Mouse (Mus musculus): Measurements from ENCODE around the gene Rpl13a. TPM values are rescaled to one million over a fixed set of nuclear protein-coding genes. Genes with fewer than 3 reads are reported as not detected.

Gene Rpl13a
- polyA plus RNA-seq, 1 experiment from 2014 or later: 1,418 TPM

- peaks cover 5% of the 10 kb centered on the region for H3K36me3 ChIP-seq (replicated peaks; ENCODE audit: control insufficient read depth, insufficient read depth, low read depth, low read length)
- 39% methylated on average over 9 of the region's 9 CpGs for WGBS
- peak; percentile 85 for DNase-seq (ENCODE audit: low spot score)
Measured at GRCm38 (mm10) chr7:45078513-45078912, 50.0 kb downstream of the Rpl13a start.

GRCm38 (mm10) chr7:45077829-45078228 is 50.7 kb downstream of the Rpl13a start:
- no peak overlapping the region for H3K4me3 ChIP-seq (ENCODE audit: low read depth, low read length)
- peaks cover 2% of the 10 kb centered on the region for H3K36me3 ChIP-seq (replicated peaks; ENCODE audit: control insufficient read depth, insufficient read depth, low read depth, low read length)
- no peaks in the 10 kb centered on the region for H3K9me3 ChIP-seq (replicated peaks; ENCODE audit: control insufficient read depth, low read length)
- no peak overlapping the region for H3K4me2 ChIP-seq (ENCODE audit: low read depth, low read length)
- H3K4me1 ChIP-seq (ENCODE audit: control insufficient read depth, insufficient read depth, low read length): no peaks in the 10 kb centered on the region
- DNase-seq (ENCODE audit: low spot score) (no peak), ATAC-seq (replicated peaks; ENCODE audit: insufficient number of reproducible peaks, low FRiP score, low TSS enrichment, low read depth) (no peak)
- WGBS: 83% methylated on average over 2 of the region's 2 CpGs
- H3K9ac ChIP-seq (replicated peaks; ENCODE audit: low read length): no peak overlapping the region
- no peak overlapping the region for H3K27ac ChIP-seq (replicated peaks; ENCODE audit: low read depth, low read length)
- H3K27me3 ChIP-seq (ENCODE audit: control insufficient read depth, insufficient read depth, low read length): no peaks in the 10 kb centered on the region

More at GRCm38 (mm10) chr7:45078513-45078912, 50.0 kb downstream of the Rpl13a start:
- no peak overlapping the region for H3K4me3 ChIP-seq (ENCODE audit: low read depth, low read length)
- H3K9me3 ChIP-seq (replicated peaks; ENCODE audit: control insufficient read depth, low read length): no peaks in the 10 kb centered on the region
- ATAC-seq (replicated peaks; ENCODE audit: insufficient number of reproducible peaks, low FRiP score, low TSS enrichment, low read depth): 0 out of 2 replicates have a peak, but pooled peaks have one; percentile 15
- no peaks in the 10 kb centered on the region for H3K4me1 ChIP-seq (ENCODE audit: control insufficient read depth, insufficient read depth, low read length)
- no peaks in the 10 kb centered on the region for H3K27me3 ChIP-seq (ENCODE audit: control insufficient read depth, insufficient read depth, low read length)
- no peak overlapping the region for H3K9ac ChIP-seq (replicated peaks; ENCODE audit: low read length)
- H3K27ac ChIP-seq (replicated peaks; ENCODE audit: low read depth, low read length): no peak overlapping the region
- H3K4me2 ChIP-seq (ENCODE audit: low read depth, low read length): no peak overlapping the region

GRCm38 (mm10) chr7:45077322-45077721 is 51.2 kb downstream of the Rpl13a start:
- H3K4me2 ChIP-seq (ENCODE audit: low read depth, low read length): no peak overlapping the region
- 89% methylated on average over 14 of the region's 14 CpGs for WGBS
- H3K4me3 ChIP-seq (ENCODE audit: low read depth, low read length): no peak overlapping the region
- no peaks in the 10 kb centered on the region for H3K4me1 ChIP-seq (ENCODE audit: control insufficient read depth, insufficient read depth, low read length)
- H3K9me3 ChIP-seq (replicated peaks; ENCODE audit: control insufficient read depth, low read length): no peaks in the 10 kb centered on the region
- H3K27ac ChIP-seq (replicated peaks; ENCODE audit: low read depth, low read length): no peak overlapping the region
- ATAC-seq (replicated peaks; ENCODE audit: insufficient number of reproducible peaks, low FRiP score, low TSS enrichment, low read depth) (no peak), DNase-seq (ENCODE audit: low spot score) (no peak)
- H3K36me3 ChIP-seq (replicated peaks; ENCODE audit: control insufficient read depth, insufficient read depth, low read depth, low read length): no peaks in the 10 kb centered on the region; the same call in none of the 2 replicates
- H3K27me3 ChIP-seq (ENCODE audit: control insufficient read depth, insufficient read depth, low read length): no peaks in the 10 kb centered on the region
- H3K9ac ChIP-seq (replicated peaks; ENCODE audit: low read length): no peak overlapping the region

GRCm38 (mm10) chr7:45076501-45076900 is 52.1 kb downstream of the Rpl13a start:
- Histone ChIP-seq H3K4me1 (ENCODE audit: control insufficient read depth, insufficient read depth, low read length) (no peaks in the 10 kb centered on the region), H3K27me3 (ENCODE audit: control insufficient read depth, insufficient read depth, low read length) (no peaks in the 10 kb centered on the region), H3K9ac (replicated peaks; ENCODE audit: low read length) (no peak overlapping the region), H3K4me3 (ENCODE audit: low read depth, low read length) (no peak overlapping the region), H3K4me2 (ENCODE audit: low read depth, low read length) (no peak overlapping the region), H3K27ac (replicated peaks; ENCODE audit: low read depth, low read length) (no peak overlapping the region), H3K9me3 (replicated peaks; ENCODE audit: control insufficient read depth, low read length) (no peaks in the 10 kb centered on the region), H3K36me3 (replicated peaks; ENCODE audit: control insufficient read depth, insufficient read depth, low read depth, low read length) (no peaks in the 10 kb centered on the region; the same call in none of the 2 replicates)
- 88% methylated on average over 30 of the region's 30 CpGs for WGBS
- ATAC-seq (replicated peaks; ENCODE audit: insufficient number of reproducible peaks, low FRiP score, low TSS enrichment, low read depth) (no peak), DNase-seq (ENCODE audit: low spot score) (no peak)

MicroRNAs encoded within 50 kb of the gene (microRNA counts, 519-probe panel; counts per million panel counts)
- 1,441 counts per million, percentile 6 among the panel's probes with 10 or more counts for microRNA mmu-miR-150

Small RNA genes lying within 50 kb of the gene (microRNA-seq; reads per million reads assigned to microRNA genes)
- 11.8 reads per million, percentile 13 among the genes with 10 or more reads in this experiment for gene Mir150 (ENCODE audit: borderline number of aligned reads)
- 22.1 reads per million, percentile 22 among the genes with 10 or more reads in this experiment for gene Mir5121 (ENCODE audit: borderline number of aligned reads)
- not detected for gene Mir7055 (ENCODE audit: borderline number of aligned reads)

Other genes starting within 250 kb of the Rpl13a start
- 44.5 and 50.3 TPM in 2 replicates for gene Med25, start 236.0 kb downstream of the Rpl13a start, polyA plus RNA-seq (2014; fragmentation: Nextera tagmentation; extraction: Ambion mirVana)
- gene Fuz, start 232.7 kb downstream of the Rpl13a start, polyA plus RNA-seq (2014; fragmentation: Nextera tagmentation; extraction: Ambion mirVana): 11.8 and 13.2 TPM in 2 replicates
- gene Ap2a1, start 199.3 kb downstream of the Rpl13a start, polyA plus RNA-seq (2014; fragmentation: Nextera tagmentation; extraction: Ambion mirVana): 70.1 and 70.3 TPM in 2 replicates
- 0.21 TPM in 1 of 2 replicates, not detected in the other for gene Tsks, start 185.6 kb downstream of the Rpl13a start, polyA plus RNA-seq (2014; fragmentation: Nextera tagmentation; extraction: Ambion mirVana)
- gene Cpt1c, start 153.9 kb downstream of the Rpl13a start, polyA plus RNA-seq (2014; fragmentation: Nextera tagmentation; extraction: Ambion mirVana): 14.3 and 17.1 TPM in 2 replicates
- gene Prmt1, start 142.2 kb downstream of the Rpl13a start, polyA plus RNA-seq (2014; fragmentation: Nextera tagmentation; extraction: Ambion mirVana): 289 and 293 TPM in 2 replicates
- gene Irf3, start 131.1 kb downstream of the Rpl13a start, polyA plus RNA-seq (2014; fragmentation: Nextera tagmentation; extraction: Ambion mirVana): 62.4 and 71.9 TPM in 2 replicates
- gene Bcl2l12, start 130.0 kb downstream of the Rpl13a start, polyA plus RNA-seq (2014; fragmentation: Nextera tagmentation; extraction: Ambion mirVana): 69.9 and 71.7 TPM in 2 replicates
- gene Scaf1, start 112.4 kb downstream of the Rpl13a start, polyA plus RNA-seq (2014; fragmentation: Nextera tagmentation; extraction: Ambion mirVana): 40.0 and 41.1 TPM in 2 replicates
- 18.5 and 23.9 TPM in 2 replicates for gene Rras, start 110.8 kb downstream of the Rpl13a start, polyA plus RNA-seq (2014; fragmentation: Nextera tagmentation; extraction: Ambion mirVana)
- gene Prr12, start 75.9 kb downstream of the Rpl13a start, polyA plus RNA-seq (2014; fragmentation: Nextera tagmentation; extraction: Ambion mirVana): 10.9 and 11.8 TPM in 2 replicates
- gene Nosip, start 66.3 kb downstream of the Rpl13a start, polyA plus RNA-seq (2014; fragmentation: Nextera tagmentation; extraction: Ambion mirVana): 59.2 and 63.8 TPM in 2 replicates
- gene Prrg2, start 66.1 kb downstream of the Rpl13a start, polyA plus RNA-seq (2014; fragmentation: Nextera tagmentation; extraction: Ambion mirVana): 17.9 and 20.3 TPM in 2 replicates
- gene Rcn3, start 36.5 kb downstream of the Rpl13a start, polyA plus RNA-seq (2014; fragmentation: Nextera tagmentation; extraction: Ambion mirVana): 221 and 234 TPM in 2 replicates
- 12.6 TPM in 2 replicates for gene Fcgrt, start 24.9 kb downstream of the Rpl13a start, polyA plus RNA-seq (2014; fragmentation: Nextera tagmentation; extraction: Ambion mirVana)
- gene Rps11, start 4.3 kb downstream of the Rpl13a start, polyA plus RNA-seq (2014; fragmentation: Nextera tagmentation; extraction: Ambion mirVana): 1,561 and 1,602 TPM in 2 replicates
- 0.20 TPM in 1 of 2 replicates, not detected in the other for gene Gm45713, start 7.5 kb upstream of the Rpl13a start, polyA plus RNA-seq (2014; fragmentation: Nextera tagmentation; extraction: Ambion mirVana)
- 0.52 and 0.67 TPM in 2 replicates for gene Flt3l, start 7.7 kb upstream of the Rpl13a start, polyA plus RNA-seq (2014; fragmentation: Nextera tagmentation; extraction: Ambion mirVana)
- 102 and 104 TPM in 2 replicates for gene Pih1d1, start 25.5 kb upstream of the Rpl13a start, polyA plus RNA-seq (2014; fragmentation: Nextera tagmentation; extraction: Ambion mirVana)
- gene Aldh16a1, start 25.8 kb upstream of the Rpl13a start, polyA plus RNA-seq (2014; fragmentation: Nextera tagmentation; extraction: Ambion mirVana): 32.3 and 39.1 TPM in 2 replicates
- 1.1 and 1.6 TPM in 2 replicates for gene Slc17a7, start 35.2 kb upstream of the Rpl13a start, polyA plus RNA-seq (2014; fragmentation: Nextera tagmentation; extraction: Ambion mirVana)
- gene Gfy, start 50.8 kb upstream of the Rpl13a start, polyA plus RNA-seq (2014; fragmentation: Nextera tagmentation; extraction: Ambion mirVana): 0.52 and 0.81 TPM in 2 replicates
- not detected in 2 replicates for gene Pth2, start 52.2 kb upstream of the Rpl13a start, polyA plus RNA-seq (2014; fragmentation: Nextera tagmentation; extraction: Ambion mirVana)
- 0.41 and 0.42 TPM in 2 replicates for gene Ccdc155, start 76.1 kb upstream of the Rpl13a start, polyA plus RNA-seq (2014; fragmentation: Nextera tagmentation; extraction: Ambion mirVana)
- 1.8 and 2.3 TPM in 2 replicates for gene Dkkl1, start 83.4 kb upstream of the Rpl13a start, polyA plus RNA-seq (2014; fragmentation: Nextera tagmentation; extraction: Ambion mirVana)
- gene Tead2, start 87.0 kb upstream of the Rpl13a start, polyA plus RNA-seq (2014; fragmentation: Nextera tagmentation; extraction: Ambion mirVana): 276 and 285 TPM in 2 replicates
- gene Cd37, start 110.4 kb upstream of the Rpl13a start, polyA plus RNA-seq (2014; fragmentation: Nextera tagmentation; extraction: Ambion mirVana): 0.86 and 1.1 TPM in 2 replicates
- gene Slc6a16, start 112.3 kb upstream of the Rpl13a start, polyA plus RNA-seq (2014; fragmentation: Nextera tagmentation; extraction: Ambion mirVana): 0.21 TPM in 1 of 2 replicates, not detected in the other
- gene Slc6a21, start 148.8 kb upstream of the Rpl13a start, polyA plus RNA-seq (2014; fragmentation: Nextera tagmentation; extraction: Ambion mirVana): not detected in 2 replicates
- gene Trpm4, start 205.0 kb upstream of the Rpl13a start, polyA plus RNA-seq (2014; fragmentation: Nextera tagmentation; extraction: Ambion mirVana): 5.0 and 7.2 TPM in 2 replicates
- 0.33 and 0.34 TPM in 2 replicates for gene Hrc, start 206.5 kb upstream of the Rpl13a start, polyA plus RNA-seq (2014; fragmentation: Nextera tagmentation; extraction: Ambion mirVana)
- 7.4 TPM in 2 replicates for gene Ppfia3, start 238.3 kb upstream of the Rpl13a start, polyA plus RNA-seq (2014; fragmentation: Nextera tagmentation; extraction: Ambion mirVana)
- 0.77 and 0.86 TPM in 2 replicates for gene Lin7b, start 241.8 kb upstream of the Rpl13a start, polyA plus RNA-seq (2014; fragmentation: Nextera tagmentation; extraction: Ambion mirVana)

All from embryonic facial prominence, embryonic 11.5 days (tissue).